Mouse (Mus musculus): ENCODE measurements around the gene Vmn1r100. TPM values are rescaled to one million over a fixed set of nuclear protein-coding genes. Genes with fewer than 3 reads are reported as not detected.

Vmn1r100 gene
- polyA plus RNA-seq (2014; fragmentation: Illumina TruSeq; extraction: RNeasy Lipid Tissue Mini Kit (QIAGEN cat#74804); ENCODE audit: low read depth, low replicate concordance) = not detected

GRCm38 (mm10) chr7:20417642-20418041, at the start of gene Vmn1r100:
TSS of gene Vmn1r100 (plus strand) at chr7:20417942.

GRCm38 (mm10) chr7:20375310-20375709, 42.4 kb upstream of the Vmn1r100 start, which contains the start of gene Gm5728:
TSS of gene Gm5728 (minus strand) at chr7:20375410.

GRCm38 (mm10) chr7:20442493-20442892, 24.8 kb downstream of the Vmn1r100 start, which contains the start of gene Vmn1r101:
TSS of gene Vmn1r101 (minus strand) at chr7:20442593.

Other genes starting within 250 kb of the Vmn1r100 start
- gene Vmn1r94, start 249.6 kb upstream of the Vmn1r100 start, polyA plus RNA-seq (2014; fragmentation: Illumina TruSeq; extraction: RNeasy Lipid Tissue Mini Kit (QIAGEN cat#74804); ENCODE audit: low read depth, low replicate concordance) = not detected
- gene Vmn1r95, start 224.2 kb upstream of the Vmn1r100 start, polyA plus RNA-seq (2014; fragmentation: Illumina TruSeq; extraction: RNeasy Lipid Tissue Mini Kit (QIAGEN cat#74804); ENCODE audit: low read depth, low replicate concordance) = not detected
- gene Gm6164, start 212.3 kb upstream of the Vmn1r100 start, polyA plus RNA-seq (2014; fragmentation: Illumina TruSeq; extraction: RNeasy Lipid Tissue Mini Kit (QIAGEN cat#74804); ENCODE audit: low read depth, low replicate concordance) = not detected
- gene Gm4498, start 184.1 kb upstream of the Vmn1r100 start, polyA plus RNA-seq (2014; fragmentation: Illumina TruSeq; extraction: RNeasy Lipid Tissue Mini Kit (QIAGEN cat#74804); ENCODE audit: low read depth, low replicate concordance) = not detected
- not detected for gene Gm5890, start 155.1 kb upstream of the Vmn1r100 start, polyA plus RNA-seq (2014; fragmentation: Illumina TruSeq; extraction: RNeasy Lipid Tissue Mini Kit (QIAGEN cat#74804); ENCODE audit: low read depth, low replicate concordance)
- not detected for gene Gm4133, start 83.9 kb upstream of the Vmn1r100 start, polyA plus RNA-seq (2014; fragmentation: Illumina TruSeq; extraction: RNeasy Lipid Tissue Mini Kit (QIAGEN cat#74804); ENCODE audit: low read depth, low replicate concordance)
- gene Gm5728, start 42.5 kb upstream of the Vmn1r100 start, polyA plus RNA-seq (2014; fragmentation: Illumina TruSeq; extraction: RNeasy Lipid Tissue Mini Kit (QIAGEN cat#74804); ENCODE audit: low read depth, low replicate concordance) = not detected
- gene Vmn1r101, start 24.7 kb downstream of the Vmn1r100 start, polyA plus RNA-seq (2014; fragmentation: Illumina TruSeq; extraction: RNeasy Lipid Tissue Mini Kit (QIAGEN cat#74804); ENCODE audit: low read depth, low replicate concordance) = not detected
- not detected for gene Gm10670, start 57.0 kb downstream of the Vmn1r100 start, polyA plus RNA-seq (2014; fragmentation: Illumina TruSeq; extraction: RNeasy Lipid Tissue Mini Kit (QIAGEN cat#74804); ENCODE audit: low read depth, low replicate concordance)
- gene Vmn1r103, start 92.6 kb downstream of the Vmn1r100 start, polyA plus RNA-seq (2014; fragmentation: Illumina TruSeq; extraction: RNeasy Lipid Tissue Mini Kit (QIAGEN cat#74804); ENCODE audit: low read depth, low replicate concordance) = not detected
- not detected for gene Vmn1r104, start 115.9 kb downstream of the Vmn1r100 start, polyA plus RNA-seq (2014; fragmentation: Illumina TruSeq; extraction: RNeasy Lipid Tissue Mini Kit (QIAGEN cat#74804); ENCODE audit: low read depth, low replicate concordance)
- gene Gm5726, start 127.8 kb downstream of the Vmn1r100 start, polyA plus RNA-seq (2014; fragmentation: Illumina TruSeq; extraction: RNeasy Lipid Tissue Mini Kit (QIAGEN cat#74804); ENCODE audit: low read depth, low replicate concordance) = not detected
- not detected for gene Gm4141, start 158.3 kb downstream of the Vmn1r100 start, polyA plus RNA-seq (2014; fragmentation: Illumina TruSeq; extraction: RNeasy Lipid Tissue Mini Kit (QIAGEN cat#74804); ENCODE audit: low read depth, low replicate concordance)
- gene Gm4513, start 181.1 kb downstream of the Vmn1r100 start, polyA plus RNA-seq (2014; fragmentation: Illumina TruSeq; extraction: RNeasy Lipid Tissue Mini Kit (QIAGEN cat#74804); ENCODE audit: low read depth, low replicate concordance) = not detected

Data from adipose tissue, adult 10 weeks (tissue).